Mouse (Mus musculus) forebrain, embryonic 10.5 days (tissue): ENCODE measurements around the gene Castor1. TPM values are rescaled to one million over a fixed set of nuclear protein-coding genes. Genes with fewer than 3 reads are reported as not detected.

Experiments used
- DNase-seq: peaks from one replicate; pipeline ENCODE4 v3.0.0-alpha.2; 2017; ENCODE audit warnings: low spot score; ENCODE audit errors: extremely low spot score
- H3K27ac ChIP-seq: fragments of 300-500 bp; sonication (generic); 2 replicates; pipeline ENCODE4 v1.5.1; 2016; ENCODE audit warnings: mild to moderate bottlenecking
- H3K27me3 ChIP-seq: fragments of 300-500 bp; sonication (generic); 2 replicates; pipeline ENCODE4 v1.6.1; 2016; ENCODE audit warnings: mild to moderate bottlenecking; ENCODE audit not compliant: poor library complexity, severe bottlenecking
- H3K36me3 ChIP-seq: fragments of 300-500 bp; sonication (generic); replicated peaks from 2 replicates; pipeline ENCODE4 v1.6.1; 2016; ENCODE audit warnings: mild to moderate bottlenecking, moderate library complexity
- H3K4me1 ChIP-seq: fragments of 300-500 bp; sonication (generic); 2 replicates; pipeline ENCODE4 v1.6.1; 2016
- H3K4me3 ChIP-seq: fragments of 300-500 bp; sonication (generic); 2 replicates; pipeline ENCODE4 v1.5.1; 2016; ENCODE audit warnings: mild to moderate bottlenecking, moderate library complexity
- H3K9me3 ChIP-seq: fragments of 300-500 bp; sonication (generic); 2 replicates; pipeline ENCODE4 v1.6.1; 2016; ENCODE audit warnings: mild to moderate bottlenecking, moderate library complexity
- WGBS: fragments of 180-500 bp; shearing (Covaris S2); methylation state at CpG from one replicate; pipeline ENCODE4 v1.1.7; 2016; 5-methylcytosine and 5-hydroxymethylcytosine counted together
- polyA plus RNA-seq: library from polyadenylated mRNA; unstranded; fragments of >200 nt; fragmentation: Nextera tagmentation; extraction: Ambion mirVana; gene quantifications from 2 replicates; pipeline ENCODE4 v1.2.1, GENCODE M21; 2016

Castor1 gene
- polyA plus RNA-seq, 1 experiment from 2014 or later, result 1.9 TPM

DNA sequence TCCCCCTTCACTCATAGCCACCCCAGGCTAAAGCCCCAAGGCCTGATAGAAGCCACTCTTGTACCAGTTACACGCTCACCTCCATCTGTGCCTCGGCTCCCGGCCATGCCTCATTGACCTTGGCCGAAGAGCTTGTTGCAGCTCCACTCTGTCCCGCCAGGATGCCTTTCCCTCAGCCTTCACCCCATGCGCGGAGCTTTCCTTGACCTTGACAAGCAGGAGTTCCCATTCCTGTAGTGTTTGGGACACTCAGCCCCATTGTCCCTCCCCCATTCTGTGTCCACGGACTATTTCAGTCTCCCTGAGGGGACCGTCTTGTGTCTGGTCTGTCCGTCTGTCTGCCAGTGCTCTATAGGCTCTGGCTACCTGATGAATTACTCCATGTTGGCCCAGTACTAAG lies 4.9 kb upstream of the Castor1 start:
- no peaks in the 10 kb centered on the region; the same call in 1 of the 2 replicates for H3K9me3 ChIP-seq
- no peak overlapping the region for H3K27ac ChIP-seq
- H3K36me3 ChIP-seq, result peaks cover 77% of the 10 kb centered on the region
- peaks cover 7% of the 10 kb centered on the region for H3K27me3 ChIP-seq
- peaks cover 7% of the 10 kb centered on the region for H3K4me1 ChIP-seq
- H3K4me3 ChIP-seq, result no peak overlapping the region
- 94% methylated on average over 10 of the region's 10 CpGs for WGBS
- no peak for DNase-seq

- WGBS, result 95% methylated on average over 14 of the region's 14 CpGs
- Histone ChIP-seq H3K27me3 (peaks cover 22% of the 10 kb centered on the region), H3K4me3 (no peak overlapping the region), H3K36me3 (peaks cover 62% of the 10 kb centered on the region), H3K27ac (no peak overlapping the region), H3K9me3 (no peaks in the 10 kb centered on the region; the same call in 1 of the 2 replicates), H3K4me1 (peaks cover 20% of the 10 kb centered on the region)
- no peak for DNase-seq
Observed at GRCm38 (mm10) chr11:4214572-4214971, 3.5 kb upstream of the Castor1 start.

- DNase-seq, result no peak
- WGBS, result 92% methylated on average over 10 of the region's 10 CpGs
- Histone ChIP-seq H3K27ac (no peak overlapping the region), H3K9me3 (no peaks in the 10 kb centered on the region; the same call in 1 of the 2 replicates), H3K4me1 (peaks cover 20% of the 10 kb centered on the region), H3K36me3 (peaks cover 57% of the 10 kb centered on the region), H3K27me3 (peaks cover 27% of the 10 kb centered on the region), H3K4me3 (no peak overlapping the region)
Observed at GRCm38 (mm10) chr11:4215061-4215460, 3.0 kb upstream of the Castor1 start.

- Histone ChIP-seq H3K4me3 (no peak overlapping the region), H3K27ac (no peak overlapping the region), H3K36me3 (peaks cover 47% of the 10 kb centered on the region), H3K9me3 (no peaks in the 10 kb centered on the region; the same call in 1 of the 2 replicates), H3K4me1 (peaks cover 29% of the 10 kb centered on the region), H3K27me3 (peaks cover 36% of the 10 kb centered on the region)
- no peak for DNase-seq
- WGBS, result 85% methylated on average over 9 of the region's 9 CpGs
Observed at GRCm38 (mm10) chr11:4216248-4217000, 1.6 kb upstream of the Castor1 start.

DNA sequence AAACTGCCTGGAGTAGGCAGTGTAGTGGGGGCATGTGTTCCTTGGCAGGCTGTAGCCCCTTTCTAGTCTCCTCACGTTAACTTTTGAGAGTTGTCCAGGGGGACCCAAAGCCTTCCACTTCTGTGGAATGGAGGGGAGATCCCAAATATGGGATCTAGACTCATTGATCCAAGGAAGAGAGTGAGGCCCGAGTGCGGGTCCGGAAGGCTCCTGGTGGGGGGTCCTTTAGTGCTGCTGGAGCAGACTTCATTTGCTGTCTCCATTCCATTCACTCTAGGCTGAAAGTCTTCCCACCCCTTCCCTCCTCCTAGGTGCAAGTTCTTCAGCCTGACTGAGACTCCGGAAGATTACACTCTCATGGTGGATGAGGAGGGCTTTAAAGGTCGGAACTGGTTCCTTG lies 612 bp downstream of the Castor1 start:
- WGBS, result 6% methylated on average over 6 of the region's 6 CpGs
- no peaks in the 10 kb centered on the region; the same call in 1 of the 2 replicates for H3K9me3 ChIP-seq
- H3K4me3 ChIP-seq, result peak overlapping the region; percentile 64
- DNase-seq, result no peak
- peaks cover 39% of the 10 kb centered on the region for H3K27me3 ChIP-seq
- peak overlapping the region; percentile 66 for H3K27ac ChIP-seq
- H3K36me3 ChIP-seq, result peaks cover 28% of the 10 kb centered on the region
- H3K4me1 ChIP-seq, result peaks cover 34% of the 10 kb centered on the region

DNA sequence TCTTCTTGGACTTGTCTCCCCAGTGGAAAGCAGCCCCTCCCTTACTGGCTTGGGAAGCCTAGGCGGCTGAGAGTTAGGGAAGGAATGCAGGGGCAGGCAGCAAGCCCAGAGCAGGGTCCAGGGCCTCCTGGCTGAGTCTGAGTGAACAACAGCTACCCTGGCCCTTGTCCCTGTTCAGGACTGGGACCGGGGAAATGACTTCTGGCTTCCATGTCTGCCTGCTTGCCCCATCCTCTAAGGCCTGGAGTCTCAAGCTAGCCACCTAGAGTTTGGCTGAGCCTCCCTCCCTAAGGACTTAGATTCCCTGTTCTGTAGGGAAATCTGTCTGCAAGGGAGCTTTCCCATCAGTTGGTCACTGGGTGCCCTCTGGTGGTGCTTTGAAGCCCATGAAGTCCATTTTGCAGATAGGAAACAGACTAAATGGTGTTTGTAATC lies 1.3 kb downstream of the Castor1 start:
- H3K9me3 ChIP-seq, result no peaks in the 10 kb centered on the region; the same call in 1 of the 2 replicates
- H3K36me3 ChIP-seq, result peaks cover 21% of the 10 kb centered on the region
- 14% methylated on average over 2 of the region's 2 CpGs for WGBS
- peaks cover 36% of the 10 kb centered on the region for H3K4me1 ChIP-seq
- H3K27ac ChIP-seq, result no peak overlapping the region
- peak; percentile 56 for DNase-seq
- H3K27me3 ChIP-seq, result peaks cover 39% of the 10 kb centered on the region
- H3K4me3 ChIP-seq, result no peak overlapping the region; the same call in 1 of the 2 replicates

DNA sequence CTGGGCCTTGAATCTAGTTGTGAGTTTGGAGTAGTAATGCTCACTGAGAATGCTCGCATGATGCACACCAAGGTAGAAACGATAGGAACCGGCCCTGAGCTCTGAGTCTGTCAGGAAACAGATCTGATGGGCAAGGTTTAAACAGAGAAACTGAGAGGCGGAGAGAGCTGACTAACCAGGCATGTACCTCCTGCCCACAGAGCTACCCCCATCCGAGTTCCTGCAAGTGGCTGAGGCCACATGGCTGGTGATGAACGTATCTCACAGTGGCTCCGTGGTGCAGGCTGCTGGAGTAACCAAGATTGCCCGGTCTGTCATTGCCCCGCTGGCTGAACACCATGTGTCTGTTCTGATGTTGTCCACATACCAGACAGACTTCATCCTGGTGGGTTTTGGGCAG lies 1.9 kb downstream of the Castor1 start:
- no peak for DNase-seq
- peaks cover 39% of the 10 kb centered on the region for H3K27me3 ChIP-seq
- H3K4me3 ChIP-seq, result no peak overlapping the region
- peaks cover 16% of the 10 kb centered on the region for H3K36me3 ChIP-seq
- no peak overlapping the region for H3K27ac ChIP-seq
- whole genome bisulfite sequencing, result 64% methylated on average over 9 of the region's 9 CpGs
- H3K9me3 ChIP-seq, result no peaks in the 10 kb centered on the region; the same call in 1 of the 2 replicates
- peaks cover 36% of the 10 kb centered on the region for H3K4me1 ChIP-seq

GRCm38 (mm10) chr11:4220443-4221400 lies 2.7 kb downstream of the Castor1 start:
- Histone ChIP-seq H3K27me3 (peaks cover 39% of the 10 kb centered on the region), H3K4me1 (peaks cover 36% of the 10 kb centered on the region), H3K9me3 (no peaks in the 10 kb centered on the region; the same call in 1 of the 2 replicates), H3K27ac (0 out of 2 replicates have a peak overlapping the region, but pooled peaks have one; percentile 1), H3K36me3 (peaks cover 7% of the 10 kb centered on the region; the same call in 1 of the 2 replicates), H3K4me3 (no peak overlapping the region)
- WGBS, result 45% methylated on average over 28 of the region's 28 CpGs
- peak; percentile 73 for DNase-seq

DNA sequence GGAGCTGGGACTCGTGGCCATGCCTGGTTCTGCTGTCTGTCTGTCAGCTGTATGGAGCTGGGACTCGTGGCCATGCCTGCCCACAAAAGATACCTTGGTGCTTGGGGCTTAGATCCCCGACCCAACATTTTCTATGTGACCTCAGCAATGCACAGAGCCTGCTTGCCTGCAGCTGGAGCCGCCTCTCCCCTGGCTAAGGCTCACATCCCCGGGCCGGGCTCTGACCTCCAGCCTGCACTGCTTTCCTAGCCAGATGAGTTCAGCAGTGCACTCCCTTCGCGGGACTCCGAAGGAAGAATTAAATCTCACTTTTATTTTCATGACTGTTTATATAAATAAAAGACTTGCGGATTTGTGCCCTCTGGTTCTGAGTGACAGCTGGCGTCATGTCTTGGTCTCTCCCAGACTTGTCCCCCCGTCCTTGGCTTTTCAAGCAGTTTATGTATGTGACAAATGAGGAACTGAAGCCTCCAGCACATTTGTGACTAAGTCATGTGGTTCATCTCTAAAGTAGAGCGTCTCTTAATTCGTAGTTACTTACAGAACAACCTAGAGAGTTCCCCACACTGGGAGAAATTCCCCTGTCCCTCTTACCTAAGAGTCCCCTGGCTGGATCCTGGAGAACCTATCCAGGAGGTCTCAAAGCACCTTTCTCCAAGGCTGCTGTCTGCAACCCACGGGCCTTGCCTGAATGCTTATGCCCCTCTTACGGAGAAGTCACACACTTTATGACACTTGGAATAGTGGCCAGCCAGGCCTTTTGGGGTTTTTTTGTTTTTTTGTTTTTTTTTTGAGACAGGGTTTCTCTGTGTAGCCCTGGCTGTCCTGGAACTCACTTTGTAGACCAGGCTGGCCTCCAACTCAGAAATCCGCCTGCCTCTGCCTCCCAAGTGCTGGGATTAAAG lies 4.3 kb downstream of the Castor1 start:
- Histone ChIP-seq H3K27me3 (peaks cover 39% of the 10 kb centered on the region), H3K36me3 (no peaks in the 10 kb centered on the region)

DNA sequence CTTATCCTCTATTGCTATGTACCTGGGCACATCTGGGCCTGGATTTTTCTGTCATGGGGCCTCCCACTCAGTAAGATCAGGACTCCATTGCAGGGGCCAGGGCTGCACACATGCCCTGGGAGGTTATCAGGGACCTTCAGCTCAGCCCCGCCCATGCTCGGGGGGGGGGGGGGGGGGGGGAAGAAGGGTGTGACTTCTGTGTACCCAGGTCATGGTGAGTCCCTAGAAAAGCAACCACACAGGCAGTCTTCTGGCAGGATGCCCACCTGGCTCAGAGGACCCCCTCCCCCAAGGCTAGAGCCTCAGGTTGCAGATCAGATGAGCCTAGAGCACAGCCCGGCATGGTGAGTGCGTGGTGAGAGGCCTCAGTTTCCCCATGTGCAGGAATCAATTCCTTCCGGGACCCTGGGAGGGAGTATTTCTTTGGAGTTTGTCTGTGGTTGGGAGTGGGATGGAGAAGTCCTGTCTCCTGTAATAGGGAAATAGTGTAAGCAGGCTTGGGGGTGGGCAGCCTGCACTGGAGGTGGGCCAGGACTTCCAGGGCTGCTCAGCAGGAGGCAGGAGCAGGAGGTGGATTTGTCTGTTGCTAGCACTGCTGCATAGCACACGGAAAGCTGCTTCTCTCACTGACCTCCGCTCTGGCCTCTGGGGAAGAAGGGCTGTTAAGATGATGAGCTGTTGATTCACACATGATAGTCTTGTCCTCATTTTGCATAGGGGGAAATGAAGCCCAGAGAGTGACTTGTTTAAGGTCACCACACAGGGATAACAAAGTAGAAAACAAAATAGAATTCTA lies 5.6 kb downstream of the Castor1 start:
- H3K4me3 ChIP-seq, result peak overlapping the region; percentile 19; the same call in 1 of the 2 replicates
- peaks cover 26% of the 10 kb centered on the region for H3K4me1 ChIP-seq
- H3K36me3 ChIP-seq, result no peaks in the 10 kb centered on the region
- no peak for DNase-seq
- H3K27me3 ChIP-seq, result peaks cover 27% of the 10 kb centered on the region
- H3K27ac ChIP-seq, result peak overlapping the region; percentile 67
- whole genome bisulfite sequencing, result 26% methylated on average over 6 of the region's 7 CpGs
- H3K9me3 ChIP-seq, result no peaks in the 10 kb centered on the region

More for the DNA sequence above, 4.3 kb downstream of the Castor1 start:
- WGBS, result 79% methylated on average over 17 of the region's 17 CpGs
- no peak overlapping the region for H3K4me3 ChIP-seq
- DNase-seq, result no peak
- peaks cover 36% of the 10 kb centered on the region for H3K4me1 ChIP-seq
- no peaks in the 10 kb centered on the region; the same call in 1 of the 2 replicates for H3K9me3 ChIP-seq
- H3K27ac ChIP-seq, result peak overlapping the region; percentile 12; the same call in 1 of the 2 replicates

DNA sequence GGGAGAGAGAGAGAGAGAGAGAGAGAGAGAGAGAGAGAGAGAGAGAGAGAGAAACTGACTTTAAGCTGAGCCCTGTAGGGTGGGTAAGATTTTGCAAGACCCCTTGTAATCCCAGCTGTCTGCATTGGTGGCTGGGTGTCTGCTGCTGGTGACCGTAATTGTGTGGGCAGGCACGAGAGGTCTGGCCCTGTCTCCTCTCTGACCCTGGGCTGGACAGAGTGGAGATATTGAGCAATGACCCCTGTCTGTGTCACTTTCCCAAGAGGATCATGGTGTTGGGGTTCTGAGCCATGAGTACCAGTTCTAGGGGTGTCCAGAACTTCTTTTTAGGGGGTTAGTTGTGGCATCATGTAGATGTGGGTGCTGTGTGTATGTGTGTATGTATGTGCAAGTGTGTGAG lies 6.2 kb downstream of the Castor1 start:
- Histone ChIP-seq H3K27me3 (peaks cover 20% of the 10 kb centered on the region), H3K4me3 (0 out of 2 replicates have a peak overlapping the region, but pooled peaks have one; percentile 18), H3K27ac (0 out of 2 replicates have a peak overlapping the region, but pooled peaks have one; percentile 67), H3K9me3 (no peaks in the 10 kb centered on the region), H3K4me1 (peaks cover 23% of the 10 kb centered on the region), H3K36me3 (no peaks in the 10 kb centered on the region)
- DNase-seq, result no peak
- 55% methylated on average over 2 of the region's 2 CpGs for WGBS
